Mouse (Mus musculus): Measurements from ENCODE around the gene Olfr1357.

- TF ChIP-seq CTCF (conservative IDR thresholded peaks at IDR 0.05; ENCODE audit: low read length) (no peak), POU5F1 (IDR thresholded peaks at IDR 0.05; ENCODE audit: borderline replicate concordance, low read length) (no peak), NANOG (IDR thresholded peaks at IDR 0.05; ENCODE audit: borderline replicate concordance, low read length) (no peak)
Observed at GRCm38 (mm10) chr10:78570416-78570815, 47.5 kb downstream of the Olfr1357 start.

Measured in E14TG2a.4 (cell line).